Mouse (Mus musculus) limb, embryonic 12.5 days (tissue): ENCODE data around the gene Sarnp. TPM values are rescaled to one million over a fixed set of nuclear protein-coding genes. Genes with fewer than 3 reads are reported as not detected.

Experiments
- ATAC-seq: fragments of 200-750 bp; cut with Nextera tagmentation; 2 replicates; pipeline ENCODE4 v1.8.0; 2017; ENCODE audit warnings: low read depth, moderate TSS enrichment; ENCODE audit not compliant: insufficient number of reproducible peaks, insufficient read depth, low FRiP score, low TSS enrichment
- H3K27ac ChIP-seq: fragments of 300-500 bp; sonication (generic); 2 replicates; pipeline ENCODE4 v1.5.1; 2016; ENCODE audit warnings: mild to moderate bottlenecking, moderate library complexity
- H3K27me3 ChIP-seq: fragments of 300-500 bp; sonication (generic); 2 replicates; pipeline ENCODE4 v1.6.1; 2016; ENCODE audit warnings: mild to moderate bottlenecking, moderate library complexity
- H3K36me3 ChIP-seq: fragments of 300-500 bp; sonication (generic); 2 replicates; pipeline ENCODE4 v1.6.1; 2016; ENCODE audit warnings: mild to moderate bottlenecking, moderate library complexity
- H3K4me1 ChIP-seq: fragments of 300-500 bp; sonication (generic); replicated peaks from 2 replicates; pipeline ENCODE4 v1.6.1; 2016
- H3K4me2 ChIP-seq: fragments of 300-500 bp; sonication (generic); 2 replicates; pipeline ENCODE4 v1.6.1; 2016; ENCODE audit warnings: mild to moderate bottlenecking, moderate library complexity
- H3K4me3 ChIP-seq: fragments of 300-500 bp; sonication (generic); replicated peaks from 2 replicates; pipeline ENCODE4 v1.5.1; 2016; ENCODE audit warnings: mild to moderate bottlenecking
- H3K9ac ChIP-seq: fragments of 300-500 bp; sonication (generic); replicated peaks from 2 replicates; pipeline ENCODE4 v1.6.1; 2016; ENCODE audit warnings: mild to moderate bottlenecking, moderate library complexity
- H3K9me3 ChIP-seq: fragments of 300-500 bp; sonication (generic); 2 replicates; pipeline ENCODE4 v1.6.1; 2016; ENCODE audit warnings: mild to moderate bottlenecking, moderate library complexity
- WGBS: fragments of 180-500 bp; shearing (Covaris S2); methylation state at CpG from one replicate; pipeline ENCODE4 v1.1.7; 2016; 5-methylcytosine and 5-hydroxymethylcytosine counted together
- polyA plus RNA-seq: library from polyadenylated mRNA; unstranded; fragments of >200 nt; fragmentation: Nextera tagmentation; extraction: Ambion mirVana; gene quantifications from 2 replicates; pipeline ENCODE4 v1.2.1, GENCODE M21; 2016

Sarnp gene
- polyA plus RNA-seq, 1 experiment from 2014 or later, result 241 TPM

DNA sequence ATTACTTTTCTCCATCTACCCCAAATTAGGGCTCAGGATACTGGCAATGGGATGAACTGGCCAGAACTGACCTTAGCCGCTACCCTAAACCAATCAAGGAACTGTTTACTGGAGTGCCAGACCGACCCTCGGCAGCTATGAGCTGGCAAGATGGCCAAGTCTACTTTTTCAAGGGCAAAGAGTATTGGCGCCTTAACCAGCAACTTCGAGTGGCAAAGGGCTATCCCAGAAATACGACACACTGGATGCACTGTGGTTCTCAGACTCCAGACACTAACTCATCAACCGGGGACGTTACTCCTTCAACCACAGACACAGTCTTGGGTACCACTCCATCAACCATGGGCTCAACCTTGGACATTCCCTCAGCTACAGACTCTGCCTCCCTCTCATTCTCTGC, 18.5 kb upstream of the Sarnp start:
- WGBS, result 89% methylated on average over 8 of the region's 8 CpGs
- Histone ChIP-seq H3K9ac (no peak overlapping the region), H3K4me1 (peaks cover 12% of the 10 kb centered on the region), H3K27ac (no peak overlapping the region), H3K4me2 (no peak overlapping the region), H3K27me3 (no peaks in the 10 kb centered on the region), H3K36me3 (peaks cover 46% of the 10 kb centered on the region), H3K9me3 (no peaks in the 10 kb centered on the region), H3K4me3 (no peak overlapping the region)
- ATAC-seq, result no peak

DNA sequence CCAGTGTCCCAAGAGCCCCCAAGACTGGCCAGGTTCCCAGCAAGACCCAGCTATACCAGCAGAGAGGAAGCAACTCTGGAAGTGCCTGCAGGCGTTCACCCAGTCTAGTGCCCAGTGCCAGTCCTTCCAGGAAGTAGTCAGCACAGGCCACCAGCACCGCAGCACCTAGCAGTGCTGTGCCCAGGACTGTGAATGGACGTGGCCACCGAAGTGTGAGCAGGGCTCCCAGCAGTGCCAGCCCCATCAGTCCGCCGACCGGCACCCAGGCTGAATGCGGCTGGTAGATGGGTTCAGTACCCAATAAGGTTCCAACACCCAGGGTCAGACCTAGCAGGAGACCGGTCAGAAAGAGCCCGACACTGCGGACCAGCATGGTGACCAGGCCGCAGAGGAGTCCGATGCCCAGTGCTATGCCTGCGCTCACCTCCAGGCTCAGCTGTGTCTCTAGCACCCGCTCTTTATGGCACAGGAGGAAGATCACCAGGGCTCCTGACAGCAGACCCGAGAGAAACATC, 15.1 kb upstream of the Sarnp start:
- ATAC-seq, result no peak
- Histone ChIP-seq H3K27ac (no peak overlapping the region), H3K4me2 (no peak overlapping the region), H3K9ac (peak overlapping the region; percentile 84; the same call in 1 of the 2 replicates), H3K9me3 (no peaks in the 10 kb centered on the region), H3K36me3 (peaks cover 56% of the 10 kb centered on the region), H3K4me3 (no peak overlapping the region), H3K4me1 (peaks cover 24% of the 10 kb centered on the region), H3K27me3 (no peaks in the 10 kb centered on the region)
- WGBS, result 88% methylated on average over 16 of the region's 16 CpGs

DNA sequence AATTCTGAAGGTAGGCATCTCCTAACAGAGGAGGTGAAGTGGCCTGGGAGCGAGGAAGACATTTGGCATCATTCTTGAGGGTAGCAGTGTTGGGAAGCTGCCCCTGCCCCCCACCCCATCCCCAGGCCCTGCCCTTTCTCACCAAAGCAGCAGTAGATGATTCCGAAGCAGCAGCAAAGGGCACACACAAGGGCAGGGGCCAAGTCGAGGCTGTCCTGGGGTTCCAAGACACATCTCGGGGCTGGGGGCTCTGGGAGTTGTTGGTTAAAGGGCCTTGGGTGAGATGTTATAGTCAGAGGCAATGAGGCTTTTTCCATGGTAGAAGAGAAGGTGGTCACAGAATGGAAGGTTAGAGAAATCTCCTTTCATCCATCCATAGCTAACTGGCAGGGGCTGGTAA, 14.2 kb upstream of the Sarnp start:
- H3K4me3 ChIP-seq, result peak overlapping the region; percentile 77
- peak overlapping the region; percentile 87 for H3K4me2 ChIP-seq
- peaks cover 34% of the 10 kb centered on the region for H3K4me1 ChIP-seq
- peak overlapping the region; percentile 99; the same call in 1 of the 2 replicates for H3K27ac ChIP-seq
- no peaks in the 10 kb centered on the region for H3K9me3 ChIP-seq
- no peak for ATAC-seq
- H3K27me3 ChIP-seq, result no peaks in the 10 kb centered on the region
- H3K36me3 ChIP-seq, result peaks cover 55% of the 10 kb centered on the region
- 57% methylated on average over 4 of the region's 4 CpGs for WGBS
- peak overlapping the region; percentile 84 for H3K9ac ChIP-seq

DNA sequence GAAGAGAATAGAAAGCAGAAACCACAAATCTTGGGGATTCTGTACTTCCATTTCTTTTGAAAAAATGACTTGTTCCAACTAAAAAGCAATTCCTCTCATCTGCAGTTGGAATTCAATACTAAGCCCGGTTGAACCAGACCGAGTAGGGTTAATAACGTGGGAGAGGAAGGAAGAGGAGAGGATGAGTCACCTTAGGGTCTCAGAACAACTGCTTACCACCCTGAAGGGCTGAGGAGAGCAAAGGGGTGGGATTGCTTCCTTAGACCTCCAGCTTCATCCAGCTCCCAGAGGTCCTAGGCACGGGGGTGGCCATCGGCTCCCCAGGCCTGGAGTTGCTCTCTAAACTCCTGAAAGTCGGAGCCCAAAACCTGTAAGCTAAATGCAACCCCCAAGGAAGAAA, 13.8 kb upstream of the Sarnp start:
- peaks cover 54% of the 10 kb centered on the region for H3K36me3 ChIP-seq
- no peaks in the 10 kb centered on the region for H3K9me3 ChIP-seq

GRCm38 (mm10) chr10:128803771-128804270, 13.3 kb upstream of the Sarnp start, which contains the start of gene Dnajc14:
TSS of gene Dnajc14 (plus strand) at chr10:128804062.
- peaks cover 54% of the 10 kb centered on the region for H3K36me3 ChIP-seq
- no peaks in the 10 kb centered on the region for H3K9me3 ChIP-seq
- H3K27ac ChIP-seq, result peak within 1 kb of the TSS; percentile 99
- H3K4me1 ChIP-seq, result peaks cover 42% of the 10 kb centered on the region
- peak within 1 kb of the TSS; percentile 77 for H3K4me3 ChIP-seq
- ATAC-seq, result peak; percentile 4; the same call in 1 of the 2 replicates
- no peaks in the 10 kb centered on the region for H3K27me3 ChIP-seq
- WGBS, result under 1% methylated on average over 14 of the region's 14 CpGs
- H3K4me2 ChIP-seq, result peak within 1 kb of the TSS; percentile 87
- H3K9ac ChIP-seq, result peak within 1 kb of the TSS; percentile 84

More for the DNA sequence above, 13.8 kb upstream of the Sarnp start:
- H3K4me1 ChIP-seq, result peaks cover 38% of the 10 kb centered on the region
- WGBS, result 11% methylated on average over 6 of the region's 6 CpGs
- H3K4me3 ChIP-seq, result peak overlapping the region; percentile 77
- no peaks in the 10 kb centered on the region for H3K27me3 ChIP-seq
- peak overlapping the region; percentile 99 for H3K27ac ChIP-seq
- H3K4me2 ChIP-seq, result peak overlapping the region; percentile 87
- ATAC-seq, result no peak
- H3K9ac ChIP-seq, result peak overlapping the region; percentile 84

- peaks cover 49% of the 10 kb centered on the region for H3K4me1 ChIP-seq
- under 1% methylated on average over 27 of the region's 28 CpGs for WGBS
Measured at GRCm38 (mm10) chr10:128804271-128805091, 12.7 kb upstream of the Sarnp start, which contains the start of gene Tmem198b. TSS of gene Tmem198b (minus strand) at chr10:128804370.

GRCm38 (mm10) chr10:128805092-128806000, 11.8 kb upstream of the Sarnp start:
- Histone ChIP-seq H3K4me1 (peaks cover 51% of the 10 kb centered on the region), H3K27me3 (no peaks in the 10 kb centered on the region), H3K9ac (peak overlapping the region; percentile 84), H3K4me2 (peak overlapping the region; percentile 87), H3K4me3 (peak overlapping the region; percentile 77), H3K27ac (peak overlapping the region; percentile 99), H3K36me3 (peaks cover 57% of the 10 kb centered on the region), H3K9me3 (no peaks in the 10 kb centered on the region)
- ATAC-seq, result peak; percentile 91
- WGBS, result under 1% methylated on average over 70 of the region's 70 CpGs

More at GRCm38 (mm10) chr10:128804271-128805091, 12.7 kb upstream of the Sarnp start, which contains the start of gene Tmem198b:
- Histone ChIP-seq H3K4me3 (peak within 1 kb of the TSS; percentile 77), H3K27ac (peak within 1 kb of the TSS; percentile 99), H3K27me3 (no peaks in the 10 kb centered on the region), H3K9me3 (no peaks in the 10 kb centered on the region), H3K9ac (peak within 1 kb of the TSS; percentile 84), H3K4me2 (peak within 1 kb of the TSS; percentile 87), H3K36me3 (peaks cover 57% of the 10 kb centered on the region)
- ATAC-seq, result peak; percentile 33

- peaks cover 51% of the 10 kb centered on the region for H3K36me3 ChIP-seq
- WGBS, result 59% methylated on average over 6 of the region's 6 CpGs
- peak overlapping the region; percentile 77 for H3K4me3 ChIP-seq
Measured at GRCm38 (mm10) chr10:128806086-128806485, 11.0 kb upstream of the Sarnp start.

GRCm38 (mm10) chr10:128807018-128807417, 10.1 kb upstream of the Sarnp start:
- H3K4me3 ChIP-seq, result peak overlapping the region; percentile 77
- H3K27me3 ChIP-seq, result no peaks in the 10 kb centered on the region
- ATAC-seq, result no peak
- H3K36me3 ChIP-seq, result peaks cover 42% of the 10 kb centered on the region
- H3K4me1 ChIP-seq, result peaks cover 51% of the 10 kb centered on the region
- no peaks in the 10 kb centered on the region for H3K9me3 ChIP-seq
- peak overlapping the region; percentile 87 for H3K4me2 ChIP-seq
- H3K27ac ChIP-seq, result no peak overlapping the region
- 90% methylated on average over 8 of the region's 8 CpGs for WGBS
- H3K9ac ChIP-seq, result peak overlapping the region; percentile 84

More at GRCm38 (mm10) chr10:128806086-128806485, 11.0 kb upstream of the Sarnp start:
- Histone ChIP-seq H3K4me1 (peaks cover 51% of the 10 kb centered on the region), H3K9ac (peak overlapping the region; percentile 84), H3K27ac (peak overlapping the region; percentile 99), H3K27me3 (no peaks in the 10 kb centered on the region), H3K4me2 (peak overlapping the region; percentile 87), H3K9me3 (no peaks in the 10 kb centered on the region)
- no peak for ATAC-seq

DNA sequence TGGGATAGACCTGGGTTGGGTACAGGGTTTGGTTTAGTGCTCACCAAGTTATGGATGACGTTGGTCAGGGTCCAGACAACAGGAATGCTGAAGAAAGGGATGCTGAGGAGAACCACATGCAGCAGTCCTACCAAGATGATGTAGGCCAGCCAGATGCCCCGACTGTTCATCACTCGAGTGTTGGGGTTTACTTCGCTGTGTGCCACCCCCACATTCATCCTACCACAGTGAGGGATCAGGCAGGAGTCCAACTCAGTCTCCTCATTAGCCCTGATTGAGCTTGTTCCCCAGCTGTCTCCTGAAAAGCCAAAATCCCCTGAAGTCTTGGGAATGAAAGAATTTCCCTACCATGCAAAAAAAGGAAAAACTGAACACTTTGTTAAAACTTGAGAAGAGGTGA, 3.1 kb downstream of the Sarnp start:
- no peak overlapping the region for H3K9ac ChIP-seq
- H3K4me1 ChIP-seq, result peaks cover 15% of the 10 kb centered on the region
- no peak overlapping the region for H3K4me3 ChIP-seq
- no peak for ATAC-seq
- no peaks in the 10 kb centered on the region for H3K9me3 ChIP-seq
- no peak overlapping the region for H3K27ac ChIP-seq
- no peak overlapping the region for H3K4me2 ChIP-seq
- no peaks in the 10 kb centered on the region for H3K27me3 ChIP-seq
- 89% methylated on average over 4 of the region's 4 CpGs for WGBS
- H3K36me3 ChIP-seq, result peaks cover 51% of the 10 kb centered on the region
